In the genomic region with DNA sequence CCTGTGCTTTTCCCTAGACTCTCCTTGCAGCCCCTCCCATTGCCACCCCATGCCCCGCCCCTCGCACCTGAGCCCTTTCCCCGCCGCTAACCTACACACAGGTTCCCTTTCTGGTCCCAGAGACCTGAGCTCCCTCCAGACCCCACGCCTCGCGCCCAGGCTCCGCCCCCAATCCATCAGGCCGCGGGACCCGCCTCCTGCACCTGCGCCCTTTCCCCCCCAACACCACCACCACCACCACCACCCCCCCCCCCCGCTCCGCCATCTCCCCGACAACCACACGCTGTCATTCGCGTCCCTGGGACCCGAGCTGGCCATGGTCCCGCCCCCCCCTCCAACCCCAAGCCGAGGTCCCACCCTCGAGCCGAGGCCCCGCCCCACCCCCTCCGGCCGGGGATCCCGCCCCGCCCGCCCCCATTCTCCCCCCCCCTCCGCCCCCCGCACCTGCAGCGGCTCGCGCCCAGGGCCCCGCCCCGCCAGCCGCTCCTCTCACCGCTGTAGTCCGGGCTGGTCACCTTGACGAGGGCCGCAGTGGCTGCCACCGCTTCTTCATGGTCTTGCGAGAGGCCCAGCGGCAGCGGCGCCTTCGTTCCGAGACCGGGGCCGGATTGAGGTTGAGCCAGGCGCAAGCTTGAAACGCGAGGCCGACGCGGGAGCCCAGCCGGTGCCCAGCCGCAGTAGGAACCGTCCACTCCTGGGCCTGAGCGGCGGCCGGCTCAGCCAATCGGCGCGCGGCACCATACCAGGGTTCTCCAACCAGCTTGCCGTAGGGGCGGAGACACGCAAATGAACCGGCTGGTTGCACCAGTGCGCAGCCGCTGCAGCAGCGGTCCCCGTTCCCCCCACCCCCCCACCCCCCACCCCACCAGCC, we compare ENCODE assay signal across 8 mouse cellular contexts. TPM values are rescaled to one million over a fixed set of nuclear protein-coding genes. Genes with fewer than 3 reads are reported as not detected.
DNase-seq lines count a peak whose midpoint lies in the region; ATAC-seq lines count a peak whose summit lies in the region.

Gene Ralgps1, minus strand, starts transcription at position 710 of the 871 bp plus-strand sequence.

- peak within 1 kb of the TSS; percentile 66 for H3K4me2 ChIP-seq in forebrain, embryonic 14.5 days (ENCODE audit: low read length)
- peak within 1 kb of the TSS; percentile 72 for H3K4me2 ChIP-seq in neural tube, embryonic 15.5 days

- DNase-seq in ES-CJ7 (ENCODE audit: low read depth, low spot score) = peak; percentile 93
- DNase-seq in cerebellum, adult 11 months = peak; percentile 98
- DNase-seq in forebrain, embryonic 14.5 days (ENCODE audit: low spot score) = peak; percentile 99
- peak; percentile 97 to 98 for DNase-seq in heart, postnatal 14 days
- DNase-seq in layer of hippocampus, adult 11-12 months (ENCODE audit: low spot score) = peak; percentile 98
- peak; percentile 98 for DNase-seq in lung, adult 18-20 months
- DNase-seq in testis, postnatal 14 days (ENCODE audit: low spot score) = peak; percentile 98

- peaks cover 16% of the 10 kb centered on the region for H3K4me1 ChIP-seq in forebrain, embryonic 14.5 days (ENCODE audit: control insufficient read depth, insufficient read depth, low read length)
- H3K4me1 ChIP-seq in neural tube, embryonic 15.5 days = peaks cover 36% of the 10 kb centered on the region

- under 1% methylated on average over 49 of the region's 74 CpGs for WGBS in forebrain, embryonic 14.5 days
- under 1% methylated on average over 62 of the region's 74 CpGs for WGBS in neural tube, embryonic 15.5 days

- peak within 1 kb of the TSS; percentile 54 for H3K4me3 ChIP-seq in forebrain, embryonic 14.5 days (ENCODE audit: low read depth, low read length)
- peak within 1 kb of the TSS; percentile 75 for H3K4me3 ChIP-seq in neural tube, embryonic 15.5 days (replicated peaks)

- H3K27ac ChIP-seq in forebrain, embryonic 14.5 days (ENCODE audit: low read depth, low read length) = peak within 1 kb of the TSS; percentile 99
- peak within 1 kb of the TSS; percentile 99 for H3K27ac ChIP-seq in neural tube, embryonic 15.5 days (replicated peaks)

- intact Hi-C loops in heart, postnatal 14 days (cut with DNase I) = no loop called here

- no peaks in the 10 kb centered on the region for H3K9me3 ChIP-seq in forebrain, embryonic 14.5 days (replicated peaks; ENCODE audit: control insufficient read depth, low read length)
- H3K9me3 ChIP-seq in neural tube, embryonic 15.5 days (replicated peaks) = no peaks in the 10 kb centered on the region

- H3K9ac ChIP-seq in forebrain, embryonic 14.5 days (ENCODE audit: low read length) = peak within 1 kb of the TSS; percentile 77
- H3K9ac ChIP-seq in neural tube, embryonic 15.5 days (replicated peaks) = peak within 1 kb of the TSS; percentile 82

- H3K36me3 ChIP-seq in forebrain, embryonic 14.5 days (ENCODE audit: control insufficient read depth, insufficient read depth, low read length) = peaks cover 8% of the 10 kb centered on the region; the same call in 1 of the 2 replicates
- peaks cover 17% of the 10 kb centered on the region for H3K36me3 ChIP-seq in neural tube, embryonic 15.5 days

- peak; percentile 99 for ATAC-seq in forebrain, embryonic 14.5 days
- ATAC-seq in neural tube, embryonic 15.5 days (ENCODE audit: low FRiP score) = peak; percentile 99

- no peaks in the 10 kb centered on the region for H3K27me3 ChIP-seq in forebrain, embryonic 14.5 days (replicated peaks; ENCODE audit: control insufficient read depth, insufficient read depth, low read length)
- H3K27me3 ChIP-seq in neural tube, embryonic 15.5 days (replicated peaks) = no peaks in the 10 kb centered on the region

RNA-seq across cellular contexts. Expression of gene Ralgps1, which starts in this region (rescaled TPM):
- polyA plus RNA-seq in forebrain, embryonic 14.5 days (2014; fragmentation: Nextera tagmentation; extraction: Ambion mirVana) = 32.6 and 40.2 TPM in 2 replicates
- 1 to 10 TPM; 7.5 to 7.6 TPM for total RNA-seq in heart, postnatal 14 days (2021)
- 31.6 and 34.9 TPM in 2 replicates for polyA plus RNA-seq in neural tube, embryonic 15.5 days (2015; fragmentation: Nextera tagmentation; extraction: Ambion mirVana)

Comparison
In these comparisons a context has a peak if more than half of its experiments do, and no peak if none do; other contexts are left out.
1. Peak in every context shown above with its lines: DNase-seq, ATAC-seq, H3K4me3 ChIP-seq and H3K27ac ChIP-seq.